Mouse (Mus musculus) limb, embryonic 14.5 days (tissue): ENCODE measurements around the gene Mtx1. TPM values are rescaled to one million over a fixed set of nuclear protein-coding genes. Genes with fewer than 3 reads are reported as not detected.
A peak's percentile ranks its signal among the peaks of the same experiment; 100 is the strongest.

Source experiments
- ATAC-seq: fragments of 200-750 bp; cut with Nextera tagmentation; 2 replicates; pipeline ENCODE4 v1.8.0; 2017; ENCODE audit warnings: low read depth, moderate number of reproducible peaks, moderate TSS enrichment; ENCODE audit not compliant: low FRiP score
- DNase-seq: peaks from one replicate; pipeline ENCODE4 v3.0.0-alpha.2; 2015; ENCODE audit warnings: low spot score
- H3K27ac ChIP-seq: fragments of 300-500 bp; sonication (generic); replicated peaks from 2 replicates; pipeline ENCODE4 v1.5.1; 2014; ENCODE audit warnings: low read depth, mild to moderate bottlenecking, low read length, moderate library complexity, mixed read lengths
- H3K27me3 ChIP-seq: fragments of 300-500 bp; sonication (generic); 2 replicates; pipeline ENCODE4 v1.6.1; 2014; ENCODE audit warnings: low read length, mixed read lengths; ENCODE audit not compliant: control insufficient read depth, insufficient read depth
- H3K36me3 ChIP-seq: fragments of 300-500 bp; sonication (generic); 2 replicates; pipeline ENCODE4 v1.6.1; 2014; ENCODE audit warnings: mild to moderate bottlenecking, low read length, moderate library complexity, mixed read lengths; ENCODE audit not compliant: control insufficient read depth, insufficient read depth
- H3K4me1 ChIP-seq: fragments of 300-500 bp; sonication (generic); 2 replicates; pipeline ENCODE4 v1.6.1; 2014; ENCODE audit warnings: antibody characterized with exemption, low read length, mixed read lengths; ENCODE audit not compliant: control insufficient read depth, insufficient read depth
- H3K4me2 ChIP-seq: fragments of 300-500 bp; sonication (generic); replicated peaks from 2 replicates; pipeline ENCODE4 v1.6.1; 2014; ENCODE audit warnings: low read depth, mild to moderate bottlenecking, low read length, moderate library complexity; ENCODE audit not compliant: severe bottlenecking
- H3K4me3 ChIP-seq: fragments of 300-500 bp; sonication (generic); replicated peaks from 2 replicates; pipeline ENCODE4 v1.5.1; 2014; ENCODE audit warnings: low read length
- H3K9ac ChIP-seq: fragments of 300-500 bp; sonication (generic); 2 replicates; pipeline ENCODE4 v1.6.1; 2014; ENCODE audit warnings: mild to moderate bottlenecking, low read depth, low read length, moderate library complexity; ENCODE audit not compliant: severe bottlenecking
- H3K9me3 ChIP-seq: fragments of 300-500 bp; sonication (generic); 2 replicates; pipeline ENCODE4 v1.6.1; 2016; ENCODE audit warnings: low read length; ENCODE audit not compliant: control insufficient read depth
- POLR2A ChIP-seq: fragments of 200-500 bp; IDR thresholded peaks from 2 replicates; pipeline ENCODE4 v1.8.0; 2012; ENCODE audit warnings: inconsistent platforms, mild to moderate bottlenecking, moderate library complexity, borderline replicate concordance; ENCODE audit not compliant: insufficient read depth, insufficient read length; ENCODE audit errors: extremely low read depth
- WGBS: fragments of 180-500 bp; shearing (Covaris S2); extraction: QIAGEN DNeasy Blood & Tissue Kit; methylation state at CpG from one replicate; pipeline ENCODE4 v1.1.7; 2014; 5-methylcytosine and 5-hydroxymethylcytosine counted together
- polyA plus RNA-seq, 2 experiments: library from polyadenylated mRNA; depleted of rRNA in 1 of 2; stranded (reverse) in 1 of 2; unstranded in 1 of 2; fragments of >200 nt; fragmentation: Nextera tagmentation in 1 of 2; extraction: Ambion mirVana in 1 of 2; gene quantifications; 2 replicates each; pipeline versions ENCODE4 v1.2.1 to v1.2.3; 2012 to 2014

The Mtx1 gene
- polyA plus RNA-seq, 2 experiments: 163 to 196 TPM

DNA sequence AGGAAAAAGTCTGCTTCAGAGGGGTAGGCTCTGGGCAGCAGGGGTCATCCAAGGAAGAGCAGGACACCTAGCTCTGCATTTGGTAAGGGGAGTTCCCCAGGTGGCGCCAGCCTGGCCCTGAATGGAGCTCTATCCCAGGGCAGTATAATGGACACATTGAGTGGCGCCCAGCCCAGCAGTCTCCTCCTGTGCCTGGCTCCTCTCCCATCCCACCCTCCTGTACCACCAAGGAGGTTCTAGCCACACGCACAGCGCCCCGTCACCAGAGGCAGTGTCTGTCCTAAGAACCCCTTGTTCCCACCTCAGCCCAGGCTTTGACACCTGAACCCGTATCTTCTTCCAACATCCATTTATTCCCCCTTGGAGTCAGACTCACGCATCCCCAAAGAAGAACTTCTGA is 17.2 kb downstream of the Mtx1 start:
- H3K36me3 ChIP-seq: peaks cover 55% of the 10 kb centered on the region
- WGBS: 90% methylated on average over 7 of the region's 7 CpGs

DNA sequence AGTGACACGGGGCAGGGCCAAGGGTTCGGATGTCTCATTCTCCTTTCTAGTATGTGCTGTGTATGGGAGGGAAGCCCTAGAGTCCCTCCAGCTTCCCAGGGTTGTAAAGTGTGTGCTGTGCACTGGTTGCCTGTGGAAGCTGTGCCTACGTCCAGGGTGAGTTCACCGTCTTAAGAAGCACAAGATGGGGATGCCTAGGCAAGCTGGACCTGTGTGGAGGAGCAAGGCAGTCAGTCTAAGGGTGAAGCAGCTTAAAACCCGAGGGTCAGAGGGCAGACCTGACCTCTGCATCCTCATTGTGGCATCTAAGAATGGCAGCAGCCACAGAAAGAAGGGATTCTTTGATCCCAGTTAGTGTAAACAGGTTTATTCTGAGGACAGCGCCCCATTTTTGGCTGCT is 18.2 kb downstream of the Mtx1 start:
- no peak overlapping the region for H3K4me3 ChIP-seq
- H3K27me3 ChIP-seq: no peaks in the 10 kb centered on the region
- H3K9me3 ChIP-seq: no peaks in the 10 kb centered on the region
- H3K4me2 ChIP-seq: no peak overlapping the region
- no peak overlapping the region for H3K9ac ChIP-seq
- 82% methylated on average over 6 of the region's 6 CpGs for WGBS
- peaks cover 7% of the 10 kb centered on the region for H3K4me1 ChIP-seq
- no peak overlapping the region for H3K27ac ChIP-seq
- ATAC-seq (no peak), DNase-seq (no peak)
- TF ChIP-seq POLR2A: no peak
- peaks cover 55% of the 10 kb centered on the region for H3K36me3 ChIP-seq

More for the DNA sequence above, 17.2 kb downstream of the Mtx1 start:
- no peak overlapping the region for H3K4me2 ChIP-seq
- no peak overlapping the region for H3K9ac ChIP-seq
- no peak overlapping the region for H3K27ac ChIP-seq
- H3K4me1 ChIP-seq: peaks cover 10% of the 10 kb centered on the region
- no peak for TF ChIP-seq POLR2A
- no peak overlapping the region for H3K4me3 ChIP-seq
- H3K27me3 ChIP-seq: no peaks in the 10 kb centered on the region
- no peak for DNase-seq
- ATAC-seq: no peak
- no peaks in the 10 kb centered on the region for H3K9me3 ChIP-seq

DNA sequence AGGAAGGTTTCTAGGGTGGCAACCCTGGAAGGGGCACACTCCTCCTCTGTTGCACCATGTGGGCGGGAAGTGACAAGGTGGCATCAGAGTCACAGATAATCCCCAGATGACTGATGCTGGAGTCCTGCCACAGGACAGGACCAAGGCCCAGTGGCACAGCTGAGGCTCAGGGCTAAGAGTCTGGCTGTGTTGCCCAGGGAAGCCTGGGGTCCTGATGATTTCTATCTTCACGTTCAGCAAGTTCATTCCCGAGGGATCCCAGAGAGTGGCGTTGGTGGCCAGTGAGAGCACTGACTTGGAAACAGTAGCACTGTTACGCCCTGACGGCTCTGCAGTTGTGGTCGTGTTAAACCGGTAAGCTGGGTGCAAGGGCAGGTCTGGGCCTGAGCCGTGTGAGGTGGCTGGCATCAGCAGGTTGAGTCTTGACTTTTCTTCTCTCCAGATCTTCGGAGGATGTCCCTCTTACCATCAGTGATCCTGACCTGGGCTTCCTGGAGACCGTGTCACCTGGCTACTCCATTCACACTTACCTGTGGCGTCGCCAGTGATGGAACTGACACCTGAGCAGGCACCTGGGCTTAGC is 18.7 kb downstream of the Mtx1 start:
- no peak for TF ChIP-seq POLR2A
- DNase-seq (no peak), ATAC-seq (no peak)
- Histone ChIP-seq H3K27me3 (no peaks in the 10 kb centered on the region), H3K4me2 (no peak overlapping the region), H3K9me3 (no peaks in the 10 kb centered on the region), H3K36me3 (peaks cover 55% of the 10 kb centered on the region), H3K4me1 (peaks cover 10% of the 10 kb centered on the region), H3K4me3 (no peak overlapping the region), H3K27ac (no peak overlapping the region), H3K9ac (no peak overlapping the region)
- 82% methylated on average over 13 of the region's 13 CpGs for WGBS

DNA sequence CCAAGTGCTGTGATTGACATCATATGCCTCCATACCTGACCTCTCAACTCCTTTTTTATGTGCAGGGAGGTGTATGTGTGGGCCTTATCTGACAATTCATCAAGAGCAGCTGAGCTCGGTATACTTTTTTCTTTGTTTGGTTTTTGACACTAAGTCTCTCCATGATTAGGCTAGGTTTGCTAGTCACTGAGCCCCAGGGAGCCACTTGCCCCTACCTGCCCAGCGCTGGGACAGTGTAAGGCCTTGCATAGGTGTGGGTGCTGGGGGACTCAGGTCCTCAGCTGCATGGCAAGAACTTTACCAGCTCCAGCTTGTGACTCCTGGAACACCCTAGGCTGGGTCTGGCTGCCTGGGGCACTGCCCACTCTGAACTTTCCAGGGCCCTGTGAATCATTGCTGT is 20.2 kb downstream of the Mtx1 start:
- TF ChIP-seq POLR2A: no peak
- H3K4me1 ChIP-seq: peaks cover 4% of the 10 kb centered on the region
- WGBS: 76% methylated on average over 2 of the region's 2 CpGs
- no peak overlapping the region for H3K4me3 ChIP-seq
- no peak overlapping the region for H3K27ac ChIP-seq
- H3K4me2 ChIP-seq: no peak overlapping the region
- H3K9me3 ChIP-seq: no peaks in the 10 kb centered on the region
- H3K36me3 ChIP-seq: peaks cover 55% of the 10 kb centered on the region
- ATAC-seq: no peak
- H3K27me3 ChIP-seq: no peaks in the 10 kb centered on the region
- DNase-seq: no peak
- H3K9ac ChIP-seq: no peak overlapping the region

DNA sequence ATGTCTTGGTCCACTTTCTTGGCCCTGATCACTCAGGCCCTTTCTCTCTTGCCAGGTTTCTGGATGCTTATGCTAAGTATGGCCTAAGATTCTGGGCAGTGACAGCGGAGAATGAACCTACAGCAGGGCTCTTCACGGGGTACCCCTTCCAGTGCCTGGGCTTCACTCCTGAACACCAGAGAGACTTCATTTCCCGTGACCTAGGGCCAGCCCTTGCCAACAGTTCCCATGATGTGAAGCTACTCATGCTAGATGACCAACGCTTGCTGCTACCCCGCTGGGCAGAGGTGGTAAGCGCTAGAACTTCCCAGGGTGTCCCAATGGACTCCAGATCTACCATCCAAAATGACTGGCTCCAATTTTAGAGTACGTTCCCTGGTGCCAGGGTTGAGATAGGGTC is 20.8 kb downstream of the Mtx1 start:
- Histone ChIP-seq H3K9ac (no peak overlapping the region), H3K27ac (no peak overlapping the region), H3K4me3 (no peak overlapping the region), H3K4me2 (no peak overlapping the region), H3K4me1 (peaks cover 4% of the 10 kb centered on the region), H3K36me3 (peaks cover 55% of the 10 kb centered on the region), H3K27me3 (no peaks in the 10 kb centered on the region), H3K9me3 (no peaks in the 10 kb centered on the region)
- no peak for DNase-seq
- no peak for ATAC-seq
- no peak for TF ChIP-seq POLR2A
- 94% methylated on average over 7 of the region's 7 CpGs for whole genome bisulfite sequencing

DNA sequence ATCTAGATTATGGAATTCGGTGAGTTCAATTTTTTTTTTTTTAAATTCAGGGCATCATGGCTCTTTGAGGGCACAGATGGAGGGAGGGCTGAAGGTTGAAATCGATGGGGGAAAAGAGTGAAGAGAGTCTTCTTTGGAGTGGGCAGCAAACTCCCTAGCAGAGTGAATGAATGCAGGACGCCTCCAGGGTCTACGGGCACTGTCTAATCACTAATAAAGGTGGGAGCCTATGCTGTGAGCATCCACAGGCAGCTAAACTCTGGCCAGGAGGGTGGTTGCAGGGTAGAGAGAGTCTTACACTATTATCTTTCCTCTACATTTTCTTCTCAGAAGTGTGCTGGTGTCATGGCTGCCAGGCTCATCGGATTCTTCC is 23.8 kb downstream of the Mtx1 start:
- WGBS: 36% methylated on average over 5 of the region's 5 CpGs
- H3K4me2 ChIP-seq: peak overlapping the region; percentile 52
- DNase-seq (no peak), ATAC-seq (no peak)
- H3K9ac ChIP-seq: peak overlapping the region; percentile 43
- TF ChIP-seq POLR2A: no peak
- no peaks in the 10 kb centered on the region for H3K27me3 ChIP-seq
- H3K4me1 ChIP-seq: peaks cover 4% of the 10 kb centered on the region
- peak overlapping the region; percentile 46 for H3K4me3 ChIP-seq
- no peaks in the 10 kb centered on the region for H3K9me3 ChIP-seq
- no peak overlapping the region for H3K27ac ChIP-seq
- peaks cover 30% of the 10 kb centered on the region for H3K36me3 ChIP-seq
